Mouse (Mus musculus) forebrain, embryonic 12.5 days (tissue): ENCODE data around the gene Vps13d. TPM values are rescaled to one million over a fixed set of nuclear protein-coding genes. Genes with fewer than 3 reads are reported as not detected.

Experiments
- ATAC-seq: fragments of 200-750 bp; cut with Nextera tagmentation; 2 replicates; pipeline ENCODE4 v1.8.0; 2017; ENCODE audit warnings: moderate TSS enrichment; ENCODE audit not compliant: low FRiP score
- H3K27ac ChIP-seq: fragments of 300-500 bp; sonication (generic); 2 replicates; pipeline ENCODE4 v1.5.1; 2016; ENCODE audit warnings: mild to moderate bottlenecking
- H3K27me3 ChIP-seq: fragments of 300-500 bp; sonication (generic); 2 replicates; pipeline ENCODE4 v1.6.1; 2016; ENCODE audit warnings: mild to moderate bottlenecking
- H3K36me3 ChIP-seq: fragments of 300-500 bp; sonication (generic); replicated peaks from 2 replicates; pipeline ENCODE4 v1.6.1; 2016; ENCODE audit warnings: mild to moderate bottlenecking
- H3K4me1 ChIP-seq: fragments of 300-500 bp; sonication (generic); 2 replicates; pipeline ENCODE4 v1.6.1; 2016
- H3K4me2 ChIP-seq: fragments of 300-500 bp; sonication (generic); 2 replicates; pipeline ENCODE4 v1.6.1; 2016; ENCODE audit warnings: mild to moderate bottlenecking, moderate library complexity
- H3K4me3 ChIP-seq: fragments of 300-500 bp; sonication (generic); replicated peaks from 2 replicates; pipeline ENCODE4 v1.5.1; 2016; ENCODE audit warnings: mild to moderate bottlenecking
- H3K9ac ChIP-seq: fragments of 300-500 bp; sonication (generic); 2 replicates; pipeline ENCODE4 v1.6.1; 2016; ENCODE audit warnings: mild to moderate bottlenecking
- H3K9me3 ChIP-seq: fragments of 300-500 bp; sonication (generic); 2 replicates; pipeline ENCODE4 v1.6.1; 2016
- WGBS: fragments of 180-500 bp; shearing (Covaris S2); methylation state at CpG from one replicate; pipeline ENCODE4 v1.1.7; 2016; 5-methylcytosine and 5-hydroxymethylcytosine counted together
- polyA plus RNA-seq: library from polyadenylated mRNA; unstranded; fragments of >200 nt; fragmentation: Nextera tagmentation; extraction: Ambion mirVana; gene quantifications from 2 replicates; pipeline ENCODE4 v1.2.1, GENCODE M21; 2016

The Vps13d gene
- polyA plus RNA-seq, 1 experiment from 2014 or later: 5.7 TPM

GRCm38 (mm10) chr4:144965255-144965654, 229.6 kb downstream of the Vps13d start:
- Histone ChIP-seq H3K4me2 (no peak overlapping the region), H3K9ac (no peak overlapping the region), H3K27ac (no peak overlapping the region), H3K4me3 (no peak overlapping the region), H3K4me1 (no peaks in the 10 kb centered on the region), H3K27me3 (no peaks in the 10 kb centered on the region), H3K36me3 (no peaks in the 10 kb centered on the region), H3K9me3 (no peaks in the 10 kb centered on the region)
- ATAC-seq: no peak
- WGBS: 75% methylated on average over 2 of the region's 2 CpGs

GRCm38 (mm10) chr4:144961696-144962095, 233.1 kb downstream of the Vps13d start:
- Histone ChIP-seq H3K4me1 (no peaks in the 10 kb centered on the region), H3K27ac (no peak overlapping the region), H3K9me3 (no peaks in the 10 kb centered on the region), H3K27me3 (no peaks in the 10 kb centered on the region), H3K4me2 (no peak overlapping the region), H3K9ac (no peak overlapping the region), H3K36me3 (no peaks in the 10 kb centered on the region), H3K4me3 (no peak overlapping the region)
- no peak for ATAC-seq
- WGBS: 67% methylated on average over 3 of the region's 3 CpGs

- WGBS: 85% methylated on average over 4 of the region's 4 CpGs
- Histone ChIP-seq H3K4me3 (no peak overlapping the region), H3K4me1 (no peaks in the 10 kb centered on the region), H3K27me3 (no peaks in the 10 kb centered on the region), H3K9ac (no peak overlapping the region), H3K36me3 (no peaks in the 10 kb centered on the region), H3K4me2 (no peak overlapping the region), H3K9me3 (no peaks in the 10 kb centered on the region), H3K27ac (no peak overlapping the region)
- ATAC-seq: no peak
Measured at GRCm38 (mm10) chr4:144961232-144961631, 233.6 kb downstream of the Vps13d start.

GRCm38 (mm10) chr4:144960188-144960904, 234.5 kb downstream of the Vps13d start:
- Histone ChIP-seq H3K9me3 (no peaks in the 10 kb centered on the region), H3K4me2 (no peak overlapping the region), H3K27me3 (no peaks in the 10 kb centered on the region), H3K27ac (no peak overlapping the region), H3K4me1 (no peaks in the 10 kb centered on the region), H3K4me3 (no peak overlapping the region), H3K9ac (no peak overlapping the region), H3K36me3 (no peaks in the 10 kb centered on the region)
- no peak for ATAC-seq
- 65% methylated on average over 8 of the region's 8 CpGs for WGBS

- Histone ChIP-seq H3K27ac (no peak overlapping the region), H3K4me3 (no peak overlapping the region), H3K4me2 (no peak overlapping the region), H3K4me1 (no peaks in the 10 kb centered on the region), H3K36me3 (no peaks in the 10 kb centered on the region), H3K27me3 (no peaks in the 10 kb centered on the region), H3K9me3 (no peaks in the 10 kb centered on the region), H3K9ac (no peak overlapping the region)
- 73% methylated on average over 2 of the region's 2 CpGs for WGBS
- no peak for ATAC-seq
Measured at GRCm38 (mm10) chr4:144957721-144958120, 237.1 kb downstream of the Vps13d start.

GRCm38 (mm10) chr4:144957186-144957585, 237.6 kb downstream of the Vps13d start:
- no peak for ATAC-seq
- H3K36me3 ChIP-seq: no peaks in the 10 kb centered on the region
- H3K9me3 ChIP-seq: no peaks in the 10 kb centered on the region
- H3K9ac ChIP-seq: no peak overlapping the region
- no peaks in the 10 kb centered on the region for H3K4me1 ChIP-seq
- no peak overlapping the region for H3K4me2 ChIP-seq
- no peak overlapping the region for H3K27ac ChIP-seq
- H3K4me3 ChIP-seq: no peak overlapping the region
- 87% methylated on average over 4 of the region's 4 CpGs for WGBS
- no peaks in the 10 kb centered on the region for H3K27me3 ChIP-seq

- no peak overlapping the region for H3K4me2 ChIP-seq
- H3K4me3 ChIP-seq: no peak overlapping the region
- H3K27ac ChIP-seq: no peak overlapping the region
- no peaks in the 10 kb centered on the region for H3K9me3 ChIP-seq
- no peaks in the 10 kb centered on the region for H3K4me1 ChIP-seq
- H3K9ac ChIP-seq: no peak overlapping the region
- no peaks in the 10 kb centered on the region for H3K36me3 ChIP-seq
- WGBS: 86% methylated on average over 1 of the region's 1 CpGs
- no peaks in the 10 kb centered on the region for H3K27me3 ChIP-seq
- ATAC-seq: no peak
Measured at GRCm38 (mm10) chr4:144956293-144956692, 238.5 kb downstream of the Vps13d start.

- H3K27ac ChIP-seq: no peak overlapping the region
- no peaks in the 10 kb centered on the region for H3K36me3 ChIP-seq
- no peak for ATAC-seq
- no peak overlapping the region for H3K4me3 ChIP-seq
- H3K9ac ChIP-seq: no peak overlapping the region
- H3K9me3 ChIP-seq: no peaks in the 10 kb centered on the region
- no peaks in the 10 kb centered on the region for H3K27me3 ChIP-seq
- H3K4me1 ChIP-seq: no peaks in the 10 kb centered on the region
- WGBS: 85% methylated on average over 1 of the region's 1 CpGs
- H3K4me2 ChIP-seq: no peak overlapping the region
Measured at GRCm38 (mm10) chr4:144955863-144956262, 238.9 kb downstream of the Vps13d start.

- H3K4me2 ChIP-seq: no peak overlapping the region
- H3K36me3 ChIP-seq: no peaks in the 10 kb centered on the region
- WGBS: 84% methylated on average over 1 of the region's 1 CpGs
- H3K27me3 ChIP-seq: no peaks in the 10 kb centered on the region
- H3K27ac ChIP-seq: no peak overlapping the region
- H3K4me1 ChIP-seq: peaks cover 7% of the 10 kb centered on the region
- no peak for ATAC-seq
- no peak overlapping the region for H3K4me3 ChIP-seq
- no peaks in the 10 kb centered on the region for H3K9me3 ChIP-seq
- H3K9ac ChIP-seq: no peak overlapping the region
Measured at GRCm38 (mm10) chr4:144953421-144953820, 241.4 kb downstream of the Vps13d start.

- 94% methylated on average over 7 of the region's 7 CpGs for WGBS
- Histone ChIP-seq H3K27ac (no peak overlapping the region), H3K4me2 (no peak overlapping the region)
Measured at GRCm38 (mm10) chr4:144951859-144952258, 242.9 kb downstream of the Vps13d start.

GRCm38 (mm10) chr4:144950883-144951282, 243.9 kb downstream of the Vps13d start:
- Histone ChIP-seq H3K9ac (no peak overlapping the region), H3K36me3 (no peaks in the 10 kb centered on the region), H3K9me3 (no peaks in the 10 kb centered on the region), H3K27me3 (no peaks in the 10 kb centered on the region), H3K4me2 (no peak overlapping the region), H3K4me1 (peaks cover 7% of the 10 kb centered on the region), H3K4me3 (no peak overlapping the region), H3K27ac (no peak overlapping the region)
- ATAC-seq: no peak
- WGBS: 84% methylated on average over 3 of the region's 3 CpGs

More at GRCm38 (mm10) chr4:144951859-144952258, 242.9 kb downstream of the Vps13d start:
- H3K4me3 ChIP-seq: no peak overlapping the region
- H3K27me3 ChIP-seq: no peaks in the 10 kb centered on the region
- no peaks in the 10 kb centered on the region for H3K36me3 ChIP-seq
- H3K4me1 ChIP-seq: peaks cover 7% of the 10 kb centered on the region
- no peak overlapping the region for H3K9ac ChIP-seq
- H3K9me3 ChIP-seq: no peaks in the 10 kb centered on the region
- ATAC-seq: no peak

- Histone ChIP-seq H3K4me2 (no peak overlapping the region), H3K9ac (no peak overlapping the region), H3K9me3 (no peaks in the 10 kb centered on the region), H3K4me3 (no peak overlapping the region), H3K27ac (no peak overlapping the region), H3K27me3 (no peaks in the 10 kb centered on the region), H3K4me1 (peaks cover 7% of the 10 kb centered on the region), H3K36me3 (no peaks in the 10 kb centered on the region)
- 56% methylated on average over 3 of the region's 3 CpGs for WGBS
- ATAC-seq: no peak
Measured at GRCm38 (mm10) chr4:144950327-144950711, 244.5 kb downstream of the Vps13d start.
